Mouse (Mus musculus) adrenal gland, adult 2 months (tissue): ENCODE measurements around the gene Sowahd. TPM values are rescaled to one million over a fixed set of nuclear protein-coding genes. Genes with fewer than 3 reads are reported as not detected.
"Not testable (repeated sequence)": the region's sequence is repeated elsewhere in the genome, so short reads cannot be mapped to it uniquely, and the experiment has no call there.

ENCODE experiments used
- DNase-seq: peaks from one replicate; pipeline ENCODE4 v3.0.0; 2021
- long read RNA-seq: library from polyadenylated mRNA; stranded (forward); transcript quantifications from one replicate; pipeline ENCODE4 v2.0.0, GENCODE M21; 2021
- polyA plus RNA-seq: library from polyadenylated mRNA; depleted of rRNA; stranded (reverse); fragments of >200 nt; gene quantifications from 2 replicates; pipeline ENCODE4 v1.2.3, GENCODE M21; 2012; rRNA removed
- total RNA-seq, 2 experiments: library from RNA; stranded (reverse); gene quantifications; 2 replicates each; pipeline ENCODE4 v1.2.3; 2021

Sowahd gene
- 1 to 10 TPM in 1 of 2 experiments, under 1 TPM in 1; 0.17 to 1.8 TPM for total RNA-seq
- polyA plus RNA-seq: 0.13 and 0.46 TPM in 2 replicates
- long read RNA-seq, partial matches to known transcripts: 0 of 3 reads
- long read RNA-seq, other reads (novel, unspliced or antisense): 0 of 3 reads

- DNase-seq: peak; percentile 47
Measured at GRCm38 (mm10) chrX:37048066-37048889, at the start of gene Sowahd. Gene Sowahd (plus strand): TSS chrX:37048845.

- DNase-seq: no peak
Measured at GRCm38 (mm10) chrX:37013870-37014269, 34.8 kb upstream of the Sowahd start.

DNA sequence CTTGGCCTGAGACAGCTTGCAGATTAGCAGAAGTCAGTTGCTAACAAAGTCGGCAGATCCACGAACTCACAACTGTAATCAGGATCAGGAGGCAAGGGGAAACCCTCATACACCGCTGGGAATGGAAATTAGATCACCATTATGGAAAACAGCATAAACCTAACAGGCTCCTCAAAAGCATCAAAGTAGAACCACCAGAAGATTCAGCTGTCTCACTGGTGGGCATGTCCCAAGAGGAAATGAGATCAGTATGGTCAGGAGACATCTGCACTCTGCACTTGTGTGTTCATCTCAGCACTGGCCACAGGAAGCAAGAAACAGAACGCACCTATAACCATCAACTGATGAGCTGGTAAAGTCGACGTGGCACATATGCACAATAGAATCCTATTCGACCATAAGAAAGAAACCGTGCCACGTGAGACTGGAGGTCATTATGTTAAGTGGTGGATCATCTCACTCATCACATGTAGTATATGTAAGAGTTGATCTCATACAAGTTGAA lies 30.4 kb upstream of the Sowahd start:
- DNase-seq: no peak

- DNase-seq: no peak
Measured at GRCm38 (mm10) chrX:37019045-37019444, 29.6 kb upstream of the Sowahd start.

DNA sequence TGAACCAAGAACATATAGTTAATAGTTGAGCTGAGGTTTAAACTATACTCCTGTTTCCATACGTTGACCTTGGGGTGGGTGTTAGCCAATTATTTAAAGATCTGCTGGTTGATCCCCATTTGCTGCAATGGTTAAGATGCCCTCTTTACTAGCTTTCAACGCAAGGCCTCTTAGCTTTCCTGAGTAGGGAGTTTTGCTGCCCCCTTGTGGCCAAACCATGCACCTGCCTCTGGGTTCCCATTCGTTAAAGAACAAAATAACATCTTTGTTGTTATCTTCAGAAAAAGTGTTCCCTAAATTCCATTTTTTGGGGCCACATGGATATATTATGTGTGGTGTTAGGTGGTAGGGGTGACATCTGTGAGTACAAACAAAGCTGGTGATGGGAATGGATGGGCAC lies 26.0 kb upstream of the Sowahd start:
- DNase-seq: peak; percentile 45

GRCm38 (mm10) chrX:37023652-37024309 lies 24.9 kb upstream of the Sowahd start:
- DNase-seq: peak; percentile 8

DNA sequence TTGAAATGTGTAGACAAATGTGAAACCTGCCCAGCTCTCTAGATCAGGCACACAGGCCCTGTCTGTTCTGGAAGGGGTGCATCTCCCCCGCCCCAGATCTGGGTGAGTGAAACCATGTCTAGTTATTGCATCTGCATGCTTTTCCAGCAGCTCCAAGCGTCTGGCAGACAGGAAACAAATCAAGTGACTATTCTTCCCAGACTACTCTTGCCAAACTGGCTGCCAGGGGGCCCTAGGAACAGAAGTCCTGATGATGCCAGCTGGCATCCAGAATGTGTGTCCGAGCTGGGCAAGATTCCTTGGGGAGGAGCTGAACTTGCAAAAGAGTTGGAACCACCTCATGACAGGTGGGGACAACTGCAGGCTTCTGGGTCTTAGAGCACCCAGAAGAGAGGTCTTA lies 20.3 kb upstream of the Sowahd start:
- peak; percentile 10 for DNase-seq

DNA sequence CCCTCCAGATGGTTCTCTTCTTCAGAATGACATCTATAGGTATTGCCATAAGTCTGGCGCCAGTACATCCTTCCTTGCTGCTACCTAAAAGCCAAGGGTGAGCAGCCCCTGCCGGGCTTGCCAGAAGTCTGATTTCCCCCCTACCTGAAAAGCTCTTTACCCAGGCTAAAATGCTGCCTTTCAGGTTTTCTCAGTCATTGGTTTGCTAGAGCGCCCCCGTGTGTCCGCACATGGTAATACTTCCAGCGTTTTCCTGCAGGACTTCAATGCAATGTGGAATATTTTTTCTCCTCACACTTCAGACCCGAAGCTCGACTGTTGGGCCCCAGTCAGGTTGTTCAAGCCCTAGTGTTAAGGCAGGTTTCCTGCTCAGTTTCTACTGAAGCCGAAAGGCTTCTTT lies 5.9 kb upstream of the Sowahd start:
- DNase-seq: peak; percentile 36

GRCm38 (mm10) chrX:37048890-37049823 lies 512 bp downstream of the Sowahd start:
- DNase-seq: peak; percentile 38

DNA sequence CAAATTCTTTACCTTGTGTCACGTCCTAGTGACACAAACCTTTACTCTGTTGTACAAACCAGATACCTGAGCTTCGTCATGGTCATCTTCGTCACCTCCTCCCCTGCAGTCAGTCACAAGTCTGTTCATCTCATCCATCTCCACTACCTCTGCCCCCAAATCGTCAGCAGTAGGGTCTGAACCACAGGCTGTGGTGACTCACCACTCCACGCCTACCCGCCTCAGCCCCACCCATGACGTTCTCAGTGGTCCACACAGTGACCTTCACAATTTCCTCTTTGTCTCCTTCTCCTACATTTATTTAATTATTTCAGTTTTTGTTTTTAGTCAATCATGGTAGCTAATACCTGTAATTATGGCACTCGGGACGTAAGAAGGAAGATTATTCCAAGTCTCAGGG lies 15.3 kb downstream of the Sowahd start:
- DNase-seq: no peak

- no peak for DNase-seq
Measured at GRCm38 (mm10) chrX:37067299-37067698, 18.7 kb downstream of the Sowahd start.

DNA sequence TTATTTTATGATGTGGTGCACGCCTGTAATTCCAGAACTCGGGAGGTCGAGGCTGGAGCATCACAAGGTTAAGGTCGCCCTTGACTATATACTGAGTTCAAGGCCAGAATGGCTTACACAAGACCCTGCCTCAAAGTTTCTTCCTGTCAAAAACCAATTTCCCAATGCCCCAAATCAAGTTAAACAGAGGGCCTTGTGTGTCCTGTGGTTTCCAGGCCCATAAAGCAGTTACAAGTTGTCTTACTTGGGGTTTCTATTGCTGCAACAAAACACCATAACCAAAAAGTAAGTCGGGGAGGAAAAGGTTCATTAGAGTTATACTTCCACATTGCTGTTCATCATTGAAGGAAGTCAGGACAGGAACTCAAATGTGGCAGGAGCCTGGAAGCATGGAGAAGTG lies 20.1 kb downstream of the Sowahd start:
- no peak for DNase-seq

GRCm38 (mm10) chrX:37074262-37074892 lies 25.7 kb downstream of the Sowahd start:
- peak; percentile 40 for DNase-seq

GRCm38 (mm10) chrX:37076651-37077050 lies 28.0 kb downstream of the Sowahd start:
- no peak for DNase-seq

DNA sequence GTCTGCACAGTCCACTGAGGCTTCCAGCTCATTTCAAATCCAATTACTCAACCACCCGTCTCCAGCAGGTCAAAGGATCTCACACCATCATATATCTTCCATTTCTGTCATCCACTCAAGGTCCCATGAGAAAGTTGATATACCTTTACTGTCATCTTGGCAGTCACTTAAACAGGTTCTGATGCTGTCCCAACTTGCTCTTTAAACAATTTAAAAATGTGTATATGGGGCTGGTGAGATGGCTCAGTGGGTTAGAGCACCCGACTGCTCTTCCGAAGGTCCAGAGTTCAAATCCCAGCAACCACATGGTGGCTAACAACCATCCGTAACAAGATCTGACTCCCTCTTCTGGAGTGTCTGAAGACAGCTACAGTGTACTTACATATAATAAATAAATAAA lies 31.7 kb downstream of the Sowahd start:
- DNase-seq: not testable (repeated sequence)

- no peak for DNase-seq
Measured at GRCm38 (mm10) chrX:37081194-37081593, 32.5 kb downstream of the Sowahd start.

GRCm38 (mm10) chrX:37084318-37084926 lies 35.8 kb downstream of the Sowahd start:
- DNase-seq: peak; percentile 17

- DNase-seq: peak; percentile 92
Measured at GRCm38 (mm10) chrX:37084927-37085660, 36.4 kb downstream of the Sowahd start, which contains the start of gene Rpl39. Gene Rpl39 (minus strand): TSS chrX:37085402.

- DNase-seq: no peak
Measured at GRCm38 (mm10) chrX:37085665-37086064, 37.0 kb downstream of the Sowahd start.

- no peak for DNase-seq
Measured at GRCm38 (mm10) chrX:37088778-37089177, 40.1 kb downstream of the Sowahd start.
